Mouse (Mus musculus) embryonic facial prominence, embryonic 10.5 days (tissue): ENCODE results near the gene Tpx2. TPM values are rescaled to one million over a fixed set of nuclear protein-coding genes. Genes with fewer than 3 reads are reported as not detected.
A peak's percentile ranks its signal among the peaks of the same experiment; 100 is the strongest.

Experiments
- DNase-seq: peaks from one replicate; pipeline ENCODE4 v3.0.0-alpha.2; 2017; ENCODE audit warnings: low spot score
- H3K27ac ChIP-seq: fragments of 300-500 bp; sonication (generic); replicated peaks from 2 replicates; pipeline ENCODE4 v1.5.1; 2016; ENCODE audit warnings: mild to moderate bottlenecking
- H3K27me3 ChIP-seq: fragments of 300-500 bp; sonication (generic); replicated peaks from 2 replicates; pipeline ENCODE4 v1.6.1; 2016; ENCODE audit warnings: low read depth, mild to moderate bottlenecking; ENCODE audit not compliant: poor library complexity, severe bottlenecking
- H3K36me3 ChIP-seq: fragments of 300-500 bp; sonication (generic); replicated peaks from 2 replicates; pipeline ENCODE4 v1.6.1; 2016; ENCODE audit warnings: mild to moderate bottlenecking, moderate library complexity
- H3K4me1 ChIP-seq: fragments of 300-500 bp; sonication (generic); 2 replicates; pipeline ENCODE4 v1.6.1; 2016
- H3K4me3 ChIP-seq: fragments of 300-500 bp; sonication (generic); 2 replicates; pipeline ENCODE4 v1.5.1; 2016; ENCODE audit warnings: mild to moderate bottlenecking, moderate library complexity
- H3K9me3 ChIP-seq: fragments of 300-500 bp; sonication (generic); 2 replicates; pipeline ENCODE4 v1.6.1; 2016; ENCODE audit warnings: mild to moderate bottlenecking
- WGBS: fragments of 180-500 bp; shearing (Covaris S2); methylation state at CpG from one replicate; pipeline ENCODE4 v1.1.7; 2016; 5-methylcytosine and 5-hydroxymethylcytosine counted together
- polyA plus RNA-seq: library from polyadenylated mRNA; unstranded; fragments of >200 nt; fragmentation: Nextera tagmentation; extraction: Ambion mirVana; gene quantifications from 2 replicates; pipeline ENCODE4 v1.2.1, GENCODE M21; 2016

Gene Tpx2
- polyA plus RNA-seq, 1 experiment from 2014 or later: 144 TPM

GRCm38 (mm10) chr2:152839256-152839655, 8.5 kb upstream of the Tpx2 start:
- no peak overlapping the region for H3K4me3 ChIP-seq
- H3K27ac ChIP-seq: no peak overlapping the region
- H3K27me3 ChIP-seq: no peaks in the 10 kb centered on the region
- WGBS: 81% methylated on average over 2 of the region's 2 CpGs
- no peaks in the 10 kb centered on the region for H3K9me3 ChIP-seq
- DNase-seq: no peak
- no peaks in the 10 kb centered on the region for H3K36me3 ChIP-seq
- H3K4me1 ChIP-seq: no peaks in the 10 kb centered on the region

GRCm38 (mm10) chr2:152842741-152843140, 5.0 kb upstream of the Tpx2 start:
- H3K27me3 ChIP-seq: no peaks in the 10 kb centered on the region
- no peaks in the 10 kb centered on the region for H3K36me3 ChIP-seq
- no peak overlapping the region for H3K4me3 ChIP-seq
- WGBS: 70% methylated on average over 3 of the region's 3 CpGs
- H3K27ac ChIP-seq: no peak overlapping the region
- no peaks in the 10 kb centered on the region for H3K9me3 ChIP-seq
- DNase-seq: no peak
- H3K4me1 ChIP-seq: peaks cover 5% of the 10 kb centered on the region; the same call in 1 of the 2 replicates

GRCm38 (mm10) chr2:152847057-152847814, 528 bp upstream of the Tpx2 start:
- Histone ChIP-seq H3K4me1 (peaks cover 23% of the 10 kb centered on the region), H3K9me3 (no peaks in the 10 kb centered on the region), H3K27ac (peak overlapping the region; percentile 94), H3K4me3 (peak overlapping the region; percentile 78), H3K36me3 (peaks cover 32% of the 10 kb centered on the region), H3K27me3 (no peaks in the 10 kb centered on the region)
- 21% methylated on average over 3 of the region's 3 CpGs for WGBS
- DNase-seq: no peak

GRCm38 (mm10) chr2:152848466-152848865, 702 bp downstream of the Tpx2 start:
- 14% methylated on average over 2 of the region's 2 CpGs for WGBS
- Histone ChIP-seq H3K36me3 (peaks cover 44% of the 10 kb centered on the region), H3K27ac (peak overlapping the region; percentile 94), H3K4me3 (peak overlapping the region; percentile 78), H3K4me1 (peaks cover 23% of the 10 kb centered on the region), H3K27me3 (no peaks in the 10 kb centered on the region), H3K9me3 (no peaks in the 10 kb centered on the region)
- DNase-seq: no peak

GRCm38 (mm10) chr2:152859501-152859900, 11.7 kb downstream of the Tpx2 start:
- no peak for DNase-seq
- Histone ChIP-seq H3K27me3 (no peaks in the 10 kb centered on the region), H3K36me3 (peaks cover 100% of the 10 kb centered on the region), H3K4me1 (peaks cover 8% of the 10 kb centered on the region; the same call in 1 of the 2 replicates), H3K27ac (no peak overlapping the region), H3K9me3 (no peaks in the 10 kb centered on the region), H3K4me3 (no peak overlapping the region)
- 81% methylated on average over 3 of the region's 3 CpGs for WGBS

GRCm38 (mm10) chr2:152861891-152862290, 14.1 kb downstream of the Tpx2 start:
- peaks cover 100% of the 10 kb centered on the region for H3K36me3 ChIP-seq
- no peak for DNase-seq
- 96% methylated on average over 1 of the region's 1 CpGs for WGBS
- H3K9me3 ChIP-seq: no peaks in the 10 kb centered on the region
- H3K27ac ChIP-seq: no peak overlapping the region
- no peaks in the 10 kb centered on the region for H3K27me3 ChIP-seq
- H3K4me1 ChIP-seq: peaks cover 8% of the 10 kb centered on the region; the same call in 1 of the 2 replicates
- no peak overlapping the region for H3K4me3 ChIP-seq

GRCm38 (mm10) chr2:152862638-152863037, 14.9 kb downstream of the Tpx2 start:
- Histone ChIP-seq H3K27me3 (no peaks in the 10 kb centered on the region), H3K36me3 (peaks cover 100% of the 10 kb centered on the region), H3K27ac (no peak overlapping the region), H3K9me3 (no peaks in the 10 kb centered on the region), H3K4me1 (peaks cover 8% of the 10 kb centered on the region; the same call in 1 of the 2 replicates), H3K4me3 (no peak overlapping the region)
- 75% methylated on average over 3 of the region's 3 CpGs for WGBS
- DNase-seq: no peak

GRCm38 (mm10) chr2:152863346-152863745, 15.6 kb downstream of the Tpx2 start:
- H3K9me3 ChIP-seq: no peaks in the 10 kb centered on the region
- H3K4me3 ChIP-seq: no peak overlapping the region
- H3K27me3 ChIP-seq: no peaks in the 10 kb centered on the region
- peaks cover 100% of the 10 kb centered on the region for H3K36me3 ChIP-seq
- DNase-seq: no peak
- WGBS: 95% methylated on average over 6 of the region's 6 CpGs
- H3K27ac ChIP-seq: no peak overlapping the region
- H3K4me1 ChIP-seq: peaks cover 8% of the 10 kb centered on the region; the same call in 1 of the 2 replicates

- no peak overlapping the region for H3K4me3 ChIP-seq
- 79% methylated on average over 3 of the region's 3 CpGs for WGBS
- peaks cover 99% of the 10 kb centered on the region for H3K36me3 ChIP-seq
- H3K4me1 ChIP-seq: peaks cover 4% of the 10 kb centered on the region; the same call in 1 of the 2 replicates
- DNase-seq: no peak
- H3K27me3 ChIP-seq: no peaks in the 10 kb centered on the region
- no peak overlapping the region for H3K27ac ChIP-seq
- no peaks in the 10 kb centered on the region for H3K9me3 ChIP-seq
These were observed 30.5 kb downstream of the Tpx2 start for GRCm38 (mm10) chr2:152878239-152878638.

- H3K36me3 ChIP-seq: peaks cover 98% of the 10 kb centered on the region
These were observed 33.1 kb downstream of the Tpx2 start for GRCm38 (mm10) chr2:152880898-152881297.

GRCm38 (mm10) chr2:152884101-152884645, 36.4 kb downstream of the Tpx2 start:
- no peak overlapping the region for H3K27ac ChIP-seq
- no peaks in the 10 kb centered on the region for H3K27me3 ChIP-seq
- H3K36me3 ChIP-seq: peaks cover 98% of the 10 kb centered on the region
- 96% methylated on average over 6 of the region's 6 CpGs for WGBS
- H3K4me1 ChIP-seq: no peaks in the 10 kb centered on the region
- H3K4me3 ChIP-seq: no peak overlapping the region
- DNase-seq: no peak
- H3K9me3 ChIP-seq: no peaks in the 10 kb centered on the region

More at GRCm38 (mm10) chr2:152880898-152881297, 33.1 kb downstream of the Tpx2 start:
- H3K4me3 ChIP-seq: no peak overlapping the region
- no peak overlapping the region for H3K27ac ChIP-seq
- DNase-seq: no peak
- peaks cover 4% of the 10 kb centered on the region; the same call in 1 of the 2 replicates for H3K4me1 ChIP-seq
- no peaks in the 10 kb centered on the region for H3K9me3 ChIP-seq
- 93% methylated on average over 13 of the region's 13 CpGs for WGBS
- H3K27me3 ChIP-seq: no peaks in the 10 kb centered on the region

- DNase-seq: no peak
- peaks cover 96% of the 10 kb centered on the region for H3K36me3 ChIP-seq
- H3K27ac ChIP-seq: no peak overlapping the region
- H3K4me3 ChIP-seq: no peak overlapping the region
- no peaks in the 10 kb centered on the region for H3K27me3 ChIP-seq
- H3K9me3 ChIP-seq: no peaks in the 10 kb centered on the region
- 88% methylated on average over 3 of the region's 3 CpGs for WGBS
- H3K4me1 ChIP-seq: no peaks in the 10 kb centered on the region
These were observed 39.5 kb downstream of the Tpx2 start for GRCm38 (mm10) chr2:152887230-152887629.

- no peak overlapping the region for H3K4me3 ChIP-seq
- no peak for DNase-seq
- WGBS: 91% methylated on average over 5 of the region's 5 CpGs
- peaks cover 96% of the 10 kb centered on the region for H3K36me3 ChIP-seq
- no peaks in the 10 kb centered on the region for H3K27me3 ChIP-seq
- H3K9me3 ChIP-seq: no peaks in the 10 kb centered on the region
- no peak overlapping the region for H3K27ac ChIP-seq
- no peaks in the 10 kb centered on the region for H3K4me1 ChIP-seq
These were observed 41.0 kb downstream of the Tpx2 start for GRCm38 (mm10) chr2:152888774-152889173.
